Mouse (Mus musculus): Measurements from ENCODE around the gene Faim2.

GRCm38 (mm10) chr15:99532023-99532422 is 4.1 kb upstream of the Faim2 start:
- no peak for TF ChIP-seq CTCF (IDR thresholded peaks at IDR 0.05; ENCODE audit: borderline replicate concordance, control insufficient read depth, extremely low read depth, insufficient read depth, low read length, poor library complexity)
- TF ChIP-seq POLR2A (IDR thresholded peaks at IDR 0.05; ENCODE audit: control insufficient read depth, extremely low read depth, insufficient read depth, low read length, poor library complexity): no peak

All from thymus, adult 2 months (tissue).